Mouse (Mus musculus) kidney, embryonic 16.5 days (tissue): ENCODE measurements at regions not wholly inside any gene's neighbourhood (a gene's known extent, or its start where the extent isn't known, plus 50 kb on each side); places are given as distances from the start of the nearest gene placed in this dataset.

Source experiments
- ATAC-seq: fragments of 200-750 bp; cut with Nextera tagmentation; 2 replicates; pipeline ENCODE4 v1.8.0; 2017; ENCODE audit warnings: moderate TSS enrichment; ENCODE audit not compliant: low FRiP score, low TSS enrichment
- H3K27ac ChIP-seq: fragments of 300-500 bp; sonication (generic); 2 replicates; pipeline ENCODE4 v1.5.1; 2014; ENCODE audit warnings: low read length
- H3K27me3 ChIP-seq: fragments of 300-500 bp; sonication (generic); 2 replicates; pipeline ENCODE4 v1.6.1; 2014; ENCODE audit warnings: low read length, control low read depth, mixed read lengths; ENCODE audit not compliant: insufficient read depth
- H3K36me3 ChIP-seq: fragments of 300-500 bp; sonication (generic); 2 replicates; pipeline ENCODE4 v1.6.1; 2014; ENCODE audit warnings: low read length, control low read depth, mixed read lengths; ENCODE audit not compliant: insufficient read depth
- H3K4me1 ChIP-seq: fragments of 300-500 bp; sonication (generic); 2 replicates; pipeline ENCODE4 v1.6.1; 2014; ENCODE audit warnings: low read length, control low read depth, mixed read lengths; ENCODE audit not compliant: insufficient read depth
- H3K4me2 ChIP-seq: fragments of 300-500 bp; sonication (generic); replicated peaks from 2 replicates; pipeline ENCODE4 v1.6.1; 2014; ENCODE audit warnings: low read depth, low read length
- H3K4me3 ChIP-seq: fragments of 300-500 bp; sonication (generic); 2 replicates; pipeline ENCODE4 v1.5.1; 2014; ENCODE audit warnings: mild to moderate bottlenecking, low read length
- H3K9ac ChIP-seq: fragments of 300-500 bp; sonication (generic); replicated peaks from 2 replicates; pipeline ENCODE4 v1.6.1; 2014; ENCODE audit warnings: low read length
- H3K9me3 ChIP-seq: fragments of 300-500 bp; sonication (generic); 2 replicates; pipeline ENCODE4 v1.6.1; 2016; ENCODE audit warnings: low read length, control low read depth
- WGBS: fragments of 180-500 bp; shearing (Covaris S2); extraction: QIAGEN DNeasy Blood & Tissue Kit; methylation state at CpG from one replicate; pipeline ENCODE4 v1.1.7; 2014; 5-methylcytosine and 5-hydroxymethylcytosine counted together

DNA sequence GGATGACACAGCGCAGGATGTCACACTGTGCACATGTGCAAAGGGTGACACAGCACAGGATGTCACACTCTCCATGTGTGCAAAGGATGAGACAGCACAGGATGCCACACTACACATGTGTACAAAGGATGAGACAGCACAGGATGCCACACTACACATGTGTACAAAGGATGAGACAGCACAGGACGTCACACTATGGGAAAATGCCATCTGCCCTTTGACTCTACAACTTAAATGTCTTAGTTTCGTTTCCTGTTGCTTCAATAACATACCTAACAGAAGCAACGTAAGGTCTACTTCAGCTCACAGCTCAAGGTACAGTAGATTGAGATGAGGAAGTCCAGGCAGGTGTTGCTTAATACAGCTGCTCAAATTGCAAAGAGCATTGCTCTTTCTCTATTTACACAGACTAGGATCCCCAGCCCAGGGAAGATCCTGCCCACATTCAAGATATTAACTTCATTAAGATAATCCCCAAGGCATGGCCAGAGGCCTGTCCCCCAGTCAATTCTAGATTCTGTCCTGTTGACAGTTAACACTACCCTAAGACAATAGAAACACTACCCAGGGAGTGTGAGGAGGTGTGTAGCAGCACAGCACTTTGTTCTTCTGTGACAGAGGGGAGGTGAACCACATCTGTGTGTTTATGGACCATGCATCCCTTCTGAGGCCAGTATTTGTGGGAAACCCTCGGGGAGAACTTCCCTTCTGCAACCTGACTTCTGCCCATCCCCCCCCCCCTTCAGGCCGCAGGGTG, 97.0 kb downstream of the Psmg1 start:
- H3K4me3 ChIP-seq, result no peak overlapping the region
- H3K4me2 ChIP-seq, result no peak overlapping the region
- 43% methylated on average over 6 of the region's 6 CpGs for WGBS
- H3K4me1 ChIP-seq, result no peaks in the 10 kb centered on the region
- H3K9ac ChIP-seq, result no peak overlapping the region
- peak; percentile 73 for ATAC-seq
- no peaks in the 10 kb centered on the region for H3K36me3 ChIP-seq
- H3K27ac ChIP-seq, result no peak overlapping the region
- H3K27me3 ChIP-seq, result no peaks in the 10 kb centered on the region
- no peaks in the 10 kb centered on the region for H3K9me3 ChIP-seq

DNA sequence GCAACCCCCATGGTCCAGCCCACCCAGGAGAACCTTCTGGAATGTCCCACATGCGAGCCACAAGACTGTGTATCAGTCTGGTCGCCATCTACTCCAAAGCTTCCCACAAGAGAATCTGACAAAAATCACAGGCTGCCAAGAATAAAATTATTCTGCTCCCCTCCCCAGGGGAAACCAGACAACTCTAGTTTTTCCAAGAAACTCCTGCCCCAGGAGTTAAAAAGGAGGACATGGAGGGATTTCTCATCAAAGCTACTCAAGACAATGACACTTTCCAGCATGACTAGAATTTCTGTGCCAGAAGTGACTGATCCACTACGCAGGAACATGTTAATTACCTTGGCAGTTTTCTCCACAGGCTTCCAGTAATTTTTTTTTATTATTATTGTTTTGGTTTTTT, 98.4 kb downstream of the Psmg1 start:
- no peak overlapping the region for H3K4me3 ChIP-seq
- H3K36me3 ChIP-seq, result no peaks in the 10 kb centered on the region
- no peaks in the 10 kb centered on the region for H3K27me3 ChIP-seq
- no peak for ATAC-seq
- no peak overlapping the region for H3K4me2 ChIP-seq
- WGBS, result 83% methylated on average over 3 of the region's 3 CpGs
- no peak overlapping the region for H3K27ac ChIP-seq
- no peak overlapping the region for H3K9ac ChIP-seq
- H3K9me3 ChIP-seq, result no peaks in the 10 kb centered on the region
- no peaks in the 10 kb centered on the region for H3K4me1 ChIP-seq

DNA sequence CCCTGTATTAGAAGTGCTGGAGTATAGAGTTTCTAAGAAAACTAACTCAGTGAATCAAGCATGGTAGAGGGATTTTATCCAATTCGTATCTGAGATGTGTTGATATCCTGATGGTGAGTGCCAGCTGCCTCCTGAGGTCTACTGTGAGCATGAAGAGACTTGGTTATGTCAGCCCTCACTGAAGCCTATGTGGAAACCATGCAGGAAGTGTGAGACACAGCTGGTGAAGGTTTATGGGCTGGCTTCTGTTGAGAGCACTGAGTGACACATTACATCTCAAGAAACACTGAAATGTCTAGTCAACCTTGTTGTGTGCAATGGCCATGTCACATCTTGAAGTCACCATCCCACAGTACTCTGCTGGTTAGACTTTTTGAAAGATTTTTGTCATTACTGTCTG, 104.6 kb downstream of the Psmg1 start:
- Histone ChIP-seq H3K27ac (no peak overlapping the region), H3K27me3 (no peaks in the 10 kb centered on the region), H3K9ac (no peak overlapping the region), H3K9me3 (no peaks in the 10 kb centered on the region), H3K36me3 (no peaks in the 10 kb centered on the region), H3K4me2 (no peak overlapping the region), H3K4me1 (no peaks in the 10 kb centered on the region), H3K4me3 (no peak overlapping the region)
- WGBS, result 40% methylated on average over 1 of the region's 1 CpGs
- no peak for ATAC-seq

DNA sequence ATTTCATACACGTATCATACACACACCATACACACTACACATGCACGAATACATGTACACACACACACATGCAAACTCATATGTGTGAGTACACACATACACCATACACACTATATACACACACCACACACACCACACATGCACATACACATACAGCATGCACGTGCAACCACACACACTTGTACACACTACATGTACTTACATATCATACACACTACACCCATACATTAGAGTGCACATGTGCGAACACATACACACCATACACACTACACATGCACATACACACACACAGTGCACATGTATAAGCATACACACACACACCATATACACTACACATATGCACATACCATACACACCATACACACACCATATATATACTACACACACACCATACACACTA, 117.5 kb downstream of the Psmg1 start:
- no peaks in the 10 kb centered on the region for H3K4me1 ChIP-seq
- H3K9me3 ChIP-seq, result no peaks in the 10 kb centered on the region
- no peak overlapping the region for H3K27ac ChIP-seq
- no peak overlapping the region for H3K4me3 ChIP-seq
- ATAC-seq, result no peak
- H3K9ac ChIP-seq, result no peak overlapping the region
- H3K27me3 ChIP-seq, result no peaks in the 10 kb centered on the region
- WGBS, result 96% methylated on average over 4 of the region's 4 CpGs
- H3K36me3 ChIP-seq, result no peaks in the 10 kb centered on the region
- H3K4me2 ChIP-seq, result no peak overlapping the region

DNA sequence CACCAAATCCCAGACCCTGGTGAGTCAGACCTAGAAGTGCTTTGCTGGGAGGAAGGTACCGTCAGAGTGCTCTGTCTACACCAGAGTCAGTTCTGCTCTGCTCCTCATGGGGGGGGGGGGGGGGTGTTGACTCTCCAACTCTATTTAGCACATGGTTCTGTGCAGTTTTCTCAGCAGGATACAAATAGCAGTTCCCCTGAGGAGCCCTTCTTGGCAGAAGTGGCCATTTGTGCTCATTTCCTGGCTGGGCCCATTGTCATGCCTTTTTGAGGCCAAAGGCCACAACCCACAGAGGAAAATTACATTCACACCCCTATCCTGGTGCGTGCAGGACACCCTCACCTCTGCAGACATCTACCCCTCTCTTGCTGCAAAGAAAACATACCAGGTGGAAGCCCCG, 118.3 kb downstream of the Psmg1 start:
- H3K9me3 ChIP-seq, result no peaks in the 10 kb centered on the region
- H3K36me3 ChIP-seq, result no peaks in the 10 kb centered on the region
- H3K4me3 ChIP-seq, result no peak overlapping the region
- no peak overlapping the region for H3K4me2 ChIP-seq
- ATAC-seq, result no peak
- H3K9ac ChIP-seq, result no peak overlapping the region
- no peak overlapping the region for H3K27ac ChIP-seq
- no peaks in the 10 kb centered on the region for H3K4me1 ChIP-seq
- 23% methylated on average over 3 of the region's 3 CpGs for WGBS
- H3K27me3 ChIP-seq, result no peaks in the 10 kb centered on the region

DNA sequence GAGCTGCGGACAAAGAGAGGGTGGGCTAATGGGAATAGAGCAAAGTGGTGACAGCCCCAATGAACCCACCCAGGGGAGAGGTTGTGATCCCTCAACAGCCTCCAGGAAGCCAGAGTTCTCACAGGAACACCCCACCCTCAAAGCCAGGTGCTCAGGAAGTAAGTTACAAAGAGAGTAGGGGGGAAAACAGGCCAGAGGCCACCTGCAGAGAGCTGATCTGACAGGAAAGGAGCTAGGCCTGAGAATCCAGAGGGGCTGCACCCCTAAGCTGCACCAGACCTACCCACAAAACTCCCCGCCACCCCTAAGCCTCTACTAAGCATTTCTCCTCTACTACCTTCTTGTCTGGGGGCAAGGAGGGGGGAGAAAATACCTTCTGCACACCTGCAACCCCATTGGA, 120.5 kb downstream of the Psmg1 start:
- 70% methylated on average over 2 of the region's 2 CpGs for WGBS
- no peak for ATAC-seq
- H3K27ac ChIP-seq, result no peak overlapping the region
- no peaks in the 10 kb centered on the region for H3K4me1 ChIP-seq
- no peak overlapping the region for H3K9ac ChIP-seq
- no peaks in the 10 kb centered on the region for H3K9me3 ChIP-seq
- no peaks in the 10 kb centered on the region for H3K27me3 ChIP-seq
- no peak overlapping the region for H3K4me2 ChIP-seq
- H3K4me3 ChIP-seq, result no peak overlapping the region
- no peaks in the 10 kb centered on the region for H3K36me3 ChIP-seq

DNA sequence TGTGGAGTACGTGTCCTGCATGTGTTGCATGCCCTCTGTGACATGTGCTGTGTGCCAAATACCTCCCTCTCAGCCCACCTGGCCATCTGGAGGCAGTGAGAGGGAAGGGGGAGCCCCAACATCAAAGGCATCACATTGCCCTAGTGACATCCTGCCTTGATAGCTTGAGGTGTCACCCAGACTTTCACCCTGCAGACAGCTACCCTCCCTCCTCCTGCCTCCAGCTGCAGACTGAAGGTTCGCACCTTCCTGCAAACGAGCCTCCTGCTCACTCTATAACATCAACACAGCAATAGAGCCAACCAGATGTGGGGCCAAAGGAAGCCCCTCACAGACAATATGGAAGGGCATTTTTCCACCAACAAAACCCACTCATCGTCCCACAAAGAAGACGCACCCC, 121.3 kb downstream of the Psmg1 start:
- Histone ChIP-seq H3K4me3 (no peak overlapping the region), H3K9ac (no peak overlapping the region), H3K4me2 (no peak overlapping the region), H3K9me3 (no peaks in the 10 kb centered on the region), H3K4me1 (no peaks in the 10 kb centered on the region), H3K36me3 (no peaks in the 10 kb centered on the region), H3K27me3 (no peaks in the 10 kb centered on the region), H3K27ac (no peak overlapping the region)
- ATAC-seq, result no peak
- 25% methylated on average over 5 of the region's 5 CpGs for WGBS

DNA sequence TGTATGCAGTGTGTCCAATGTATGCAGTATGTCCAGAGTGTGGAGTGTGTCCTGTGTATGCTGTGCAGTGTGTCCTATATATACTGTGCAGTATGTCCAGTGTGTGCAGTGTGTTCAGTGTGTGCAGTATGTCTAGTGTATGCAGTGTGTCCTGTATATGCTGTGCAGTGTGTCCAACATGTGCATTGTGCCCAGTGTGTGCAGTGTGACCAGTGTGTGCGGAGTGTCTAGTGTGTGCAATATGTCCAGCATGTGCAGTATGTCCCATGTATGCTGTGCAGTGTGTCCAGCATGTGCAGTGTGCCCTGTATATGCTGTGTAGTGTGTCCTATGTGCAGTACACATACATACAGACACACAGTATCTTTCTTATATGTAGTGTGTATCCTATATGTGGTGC, 121.9 kb downstream of the Psmg1 start:
- Histone ChIP-seq H3K9ac (no peak overlapping the region), H3K27ac (no peak overlapping the region), H3K4me1 (no peaks in the 10 kb centered on the region), H3K4me2 (no peak overlapping the region), H3K4me3 (no peak overlapping the region), H3K9me3 (no peaks in the 10 kb centered on the region), H3K27me3 (no peaks in the 10 kb centered on the region), H3K36me3 (no peaks in the 10 kb centered on the region)
- ATAC-seq, result 0 out of 2 replicates have a peak, but pooled peaks have one; percentile 16
- WGBS, result 87% methylated on average over 1 of the region's 1 CpGs

DNA sequence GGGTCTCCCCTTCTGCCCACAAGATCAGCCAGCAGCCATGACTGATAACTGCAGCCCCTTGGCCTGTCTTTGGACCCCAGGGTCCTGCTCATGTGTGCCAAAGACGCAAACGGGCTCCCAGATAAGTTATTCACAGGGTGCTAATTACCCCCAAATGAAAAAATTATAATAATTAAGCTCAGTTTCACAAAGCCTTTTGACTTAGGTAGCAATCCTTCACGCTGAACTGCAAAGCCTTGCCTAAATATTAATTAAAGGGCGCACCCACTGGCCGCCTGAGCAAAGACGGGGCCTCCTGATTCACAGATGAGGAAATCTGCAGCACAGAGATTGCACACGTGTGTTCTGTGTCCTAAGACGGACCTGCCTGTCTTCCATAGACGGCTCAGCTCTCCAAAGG, 123.2 kb downstream of the Psmg1 start:
- WGBS, result 81% methylated on average over 9 of the region's 9 CpGs
- no peak for ATAC-seq
- H3K27me3 ChIP-seq, result no peaks in the 10 kb centered on the region

DNA sequence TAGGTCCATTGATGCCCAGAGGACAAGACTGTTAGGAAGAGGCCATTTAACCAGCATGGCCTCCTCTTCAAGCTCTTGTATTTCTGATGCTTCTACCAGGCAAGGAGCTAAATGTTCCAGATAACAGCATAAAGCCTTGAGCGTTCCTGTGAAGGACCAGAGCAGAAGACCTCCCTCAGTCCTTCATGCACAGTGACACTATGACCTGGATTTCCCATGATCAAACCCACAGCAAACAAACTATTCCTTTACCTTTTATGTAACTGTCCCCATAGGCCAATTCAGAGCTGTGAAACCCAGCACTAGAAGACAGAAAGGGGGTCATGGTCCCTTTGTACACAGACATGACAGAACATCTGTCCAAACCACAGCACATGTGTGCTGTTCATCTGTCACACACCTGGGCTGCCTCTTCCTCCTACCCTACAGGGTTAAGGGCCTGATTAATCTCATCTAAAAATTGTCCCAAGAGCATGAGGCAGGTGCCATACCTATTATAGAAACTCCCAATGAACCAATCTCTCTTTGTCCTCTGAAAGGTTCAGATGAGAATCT, 123.8 kb downstream of the Psmg1 start:
- Histone ChIP-seq H3K4me3 (no peak overlapping the region), H3K36me3 (no peaks in the 10 kb centered on the region), H3K4me2 (no peak overlapping the region), H3K4me1 (peaks cover 14% of the 10 kb centered on the region), H3K27me3 (no peaks in the 10 kb centered on the region), H3K27ac (no peak overlapping the region), H3K9ac (no peak overlapping the region), H3K9me3 (no peaks in the 10 kb centered on the region)
- no peak for ATAC-seq
- 80% methylated on average over 1 of the region's 1 CpGs for WGBS

More for the DNA sequence above, 123.2 kb downstream of the Psmg1 start:
- H3K27ac ChIP-seq, result no peak overlapping the region
- H3K36me3 ChIP-seq, result no peaks in the 10 kb centered on the region
- no peak overlapping the region for H3K4me2 ChIP-seq
- no peak overlapping the region for H3K4me3 ChIP-seq
- H3K9ac ChIP-seq, result no peak overlapping the region
- peaks cover 11% of the 10 kb centered on the region for H3K4me1 ChIP-seq
- no peaks in the 10 kb centered on the region for H3K9me3 ChIP-seq
